In genomic region chr2:29124936-29125701, GRCm38 (mm10) we compare ENCODE assay signal across 8 mouse cellular contexts. TPM values are rescaled to one million over a fixed set of nuclear protein-coding genes. Genes with fewer than 3 reads are reported as not detected.
DNase-seq lines count a peak whose midpoint lies in the region; ATAC-seq and TF ChIP-seq lines count a peak whose summit lies in the region.

No protein-coding gene starts in this region.

- peak overlapping the region; percentile 80 for H3K4me2 ChIP-seq in forebrain, embryonic 15.5 days (replicated peaks)

- peak overlapping the region; percentile 83 to 99 for H3K4me3 ChIP-seq in ES-E14 (ENCODE audit: insufficient read depth in 1 of 2, low read depth in 1 of 2, low read length in 2 of 2, poor library complexity in 1 of 2, severe bottlenecking in 1 of 2)
- peak overlapping the region; percentile 94 for H3K4me3 ChIP-seq in forebrain, embryonic 15.5 days
- peak overlapping the region; percentile 73 for H3K4me3 ChIP-seq in lung, adult 2 months (replicated peaks; ENCODE audit: extremely low read depth, low read depth, low read length)

- no peaks in the 10 kb centered on the region for H3K9me3 ChIP-seq in ES-E14 (ENCODE audit: control insufficient read depth, insufficient read depth, low read depth, low read length)
- H3K9me3 ChIP-seq in forebrain, embryonic 15.5 days: no peaks in the 10 kb centered on the region

- no peaks in the 10 kb centered on the region for H3K27me3 ChIP-seq in forebrain, embryonic 15.5 days

- peaks cover 10 to 18% of the 10 kb centered on the region in 2 experiments for H3K4me1 ChIP-seq in ES-E14 (ENCODE audit: control insufficient read depth in 2 of 2, insufficient read depth in 2 of 2, low read length in 2 of 2, poor library complexity in 1 of 2)
- peaks cover 13% of the 10 kb centered on the region for H3K4me1 ChIP-seq in forebrain, embryonic 15.5 days
- no peaks in the 10 kb centered on the region for H3K4me1 ChIP-seq in lung, adult 2 months (ENCODE audit: control insufficient read depth, insufficient read depth, low read length)

- DNase-seq in ES-E14 (ENCODE audit: low read depth, low spot score): peak; percentile 97
- peak; percentile 99 for DNase-seq in cerebellum, adult 11-12 months
- DNase-seq in heart, postnatal 25 days (ENCODE audit: low spot score): peak; percentile 99
- DNase-seq in layer of hippocampus, adult 18-20 months (ENCODE audit: low spot score in 2 of 2): peak; percentile 94 to 97
- DNase-seq in lung, adult 2 months: peak; percentile 99
- DNase-seq in thymus, adult 18-20 months: peak; percentile 100

- intact Hi-C loops in heart, postnatal 25 days (cut with DNase I): loop anchor here (5.0 kb wide), 2 partner anchors 63 to 283 kb away; partner anchors contain the start of genes Ddx31, Gtf3c4 and Ttf1

- WGBS in forebrain, embryonic 15.5 days: under 1% methylated on average over 79 of the region's 81 CpGs
- WGBS in lung, adult 2 months: under 1% methylated on average over 81 of the region's 81 CpGs

- H3K27ac ChIP-seq in ES-E14 (ENCODE audit: insufficient read depth, low read depth, low read length, poor library complexity, severe bottlenecking): peak overlapping the region; percentile 94
- peak overlapping the region; percentile 95 for H3K27ac ChIP-seq in forebrain, embryonic 15.5 days (replicated peaks)

- ATAC-seq in forebrain, embryonic 15.5 days (replicated peaks): peak; percentile 98
- peak; percentile 98 for ATAC-seq in neutrophil, adult 5-6 weeks (ENCODE audit: extremely low read depth, insufficient number of reproducible peaks, low FRiP score, poor library complexity, severe bottlenecking)

- no peak for TF ChIP-seq CTCF in lung, adult 2 months (IDR thresholded peaks at IDR 0.05; ENCODE audit: insufficient read depth, low read length)

- peaks cover 17% of the 10 kb centered on the region for H3K36me3 ChIP-seq in ES-E14 (ENCODE audit: control insufficient read depth, insufficient read depth, low read length, poor library complexity, severe bottlenecking)
- peaks cover 16% of the 10 kb centered on the region for H3K36me3 ChIP-seq in forebrain, embryonic 15.5 days

- peak overlapping the region; percentile 96 for H3K9ac ChIP-seq in ES-E14 (ENCODE audit: insufficient read depth, low read depth, low read length, poor library complexity, severe bottlenecking)
- H3K9ac ChIP-seq in forebrain, embryonic 15.5 days (replicated peaks): peak overlapping the region; percentile 92

- in situ Hi-C loops in ES-E14 (cut with MboI; ENCODE audit: low sequenced_read_pairs in 2 of 2, unreplicated experiment in 2 of 2): no loop called here

- TF ChIP-seq POLR2A in lung, adult 2 months (IDR thresholded peaks at IDR 0.05; ENCODE audit: borderline replicate concordance, extremely low read depth, low read depth, low read length): peak; percentile 51; the same call in 1 of the 2 replicates

TF ChIP-seq in ES-E14, 5 proteins besides CTCF, POLR2A, EP300 and RAD21:
- 0 out of 2 replicates have a peak, but pooled peaks have one; percentile 35 for TF ChIP-seq HCFC1 (IDR thresholded peaks at IDR 0.05; ENCODE audit: borderline replicate concordance, insufficient read depth, low read length)
- TF ChIP-seq CHD2 (IDR thresholded peaks at IDR 0.05; ENCODE audit: low read depth, low read length): no peak

RNA-seq across cellular contexts. Expression of gene Setx, which starts 1.1 kb away (rescaled TPM):
- total RNA-seq in ES-E14 (2012; rRNA removed): 119 and 123 TPM in 2 replicates
- polyA plus RNA-seq in forebrain, embryonic 15.5 days (2015; fragmentation: Nextera tagmentation; extraction: Ambion mirVana): 13.7 and 14.0 TPM in 2 replicates
- 10 to 100 TPM; 29.8 to 35.0 TPM for total RNA-seq in heart, postnatal 25 days (2021)
- total RNA-seq in layer of hippocampus, adult 18-20 months (2021): 10 to 100 TPM; 41.2 to 45.0 TPM
- polyA plus RNA-seq in lung, adult 2 months (2012; rRNA removed): 3.5 and 5.8 TPM in 2 replicates
- total RNA-seq in neutrophil, adult 5-6 weeks (2017): 158 and 205 TPM in 2 replicates

Comparison
In these comparisons a context has a peak if more than half of its experiments do, and no peak if none do; other contexts are left out.
1. Peak in every context shown above with its lines: DNase-seq, ATAC-seq, H3K4me3 ChIP-seq and H3K27ac ChIP-seq.